Mouse (Mus musculus): ENCODE data around the gene Vps4a. TPM values are rescaled to one million over a fixed set of nuclear protein-coding genes. Genes with fewer than 3 reads are reported as not detected.

Vps4a gene
- polyA plus RNA-seq, 1 experiment from 2014 or later: 113 TPM

DNA sequence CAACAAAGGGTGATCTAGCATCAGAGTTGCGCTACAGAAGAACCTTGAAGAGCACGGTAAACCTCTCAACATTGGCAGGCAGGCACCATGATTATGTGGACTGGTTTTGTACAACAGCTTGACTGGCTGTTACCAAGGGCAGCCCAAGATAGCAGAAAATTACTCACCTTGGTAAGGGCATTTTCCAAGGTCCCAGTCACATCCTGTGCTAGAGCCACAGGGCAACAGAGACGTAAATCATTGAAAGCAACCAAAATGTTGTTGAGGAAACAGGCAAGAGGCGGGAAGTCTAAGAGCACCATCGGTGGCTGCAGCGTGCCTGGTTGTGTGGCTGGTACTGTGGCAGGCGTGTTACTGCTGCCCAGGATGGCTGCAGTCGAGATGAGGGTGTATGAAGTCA is 21.0 kb downstream of the Vps4a start:
- WGBS: 95% methylated on average over 8 of the region's 8 CpGs
- Histone ChIP-seq H3K27ac (no peak overlapping the region), H3K36me3 (ENCODE audit: poor library complexity, severe bottlenecking) (peaks cover 58% of the 10 kb centered on the region)

DNA sequence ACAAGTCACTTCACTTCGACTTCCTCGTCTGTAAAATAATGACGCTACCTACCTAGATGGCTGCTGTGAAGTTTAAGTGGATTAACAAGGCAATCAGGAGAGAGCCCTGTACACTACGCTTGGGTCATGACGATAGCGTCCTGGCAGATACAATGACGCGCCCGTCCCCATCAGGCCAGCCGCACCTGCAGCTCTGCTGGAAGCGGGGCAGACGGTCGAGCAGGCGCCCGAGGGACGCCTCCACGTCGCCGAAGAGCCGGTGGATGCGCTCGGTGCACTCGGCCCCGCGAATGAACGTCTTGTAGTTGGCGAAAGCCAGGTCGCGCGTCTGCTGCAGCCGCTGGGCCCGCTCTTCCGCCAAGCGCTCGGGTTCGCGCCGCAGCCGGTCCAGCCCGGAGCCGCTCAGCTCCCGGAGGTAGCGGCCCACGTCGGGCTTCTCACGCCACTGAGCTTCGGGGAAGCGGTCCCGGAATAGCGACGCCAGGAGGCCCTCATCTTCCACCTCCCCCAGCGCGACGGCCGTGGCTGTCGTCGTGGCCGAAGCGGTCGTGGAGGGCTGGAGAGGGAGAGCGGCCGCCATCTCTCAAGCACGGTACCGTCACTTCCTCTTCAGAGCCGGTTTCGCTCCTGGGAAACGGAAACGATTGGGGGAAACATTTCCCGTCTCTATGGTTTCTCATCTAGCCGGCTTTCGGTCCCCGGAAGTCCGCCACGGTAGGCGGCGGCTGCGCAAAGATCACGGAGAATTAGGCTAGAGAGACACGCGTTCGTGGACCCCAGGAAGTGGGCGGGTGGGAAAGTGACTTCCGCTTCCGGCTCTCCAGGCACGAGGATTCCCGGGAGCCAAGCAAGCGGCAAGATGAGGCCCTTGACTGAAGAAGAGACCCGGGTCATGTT is 25.3 kb downstream of the Vps4a start, which contains the start of the genes Cog8 and Nip7:
Gene Cog8 (minus strand): TSS at position 614 of the 897 bp plus-strand sequence.
Gene Nip7 (plus strand): TSS at position 802 of the 897 bp plus-strand sequence.
- peak within 1 kb of the TSS; percentile 86 for H3K9ac ChIP-seq
- H3K4me2 ChIP-seq: peak within 1 kb of the TSS; percentile 99
- peak within 1 kb of the TSS; percentile 98 for H3K4me3 ChIP-seq
- H3K27me3 ChIP-seq: no peaks in the 10 kb centered on the region
- H3K27ac ChIP-seq: peak within 1 kb of the TSS; percentile 75
- H3K36me3 ChIP-seq (ENCODE audit: poor library complexity, severe bottlenecking): peaks cover 58% of the 10 kb centered on the region
- H3K9me3 ChIP-seq (replicated peaks): no peaks in the 10 kb centered on the region
- whole genome bisulfite sequencing: under 1% methylated on average over 85 of the region's 88 CpGs
- H3K4me1 ChIP-seq: peaks cover 24% of the 10 kb centered on the region
- peak; percentile 97 for ATAC-seq

More for the DNA sequence above, 21.0 kb downstream of the Vps4a start:
- no peak overlapping the region for H3K4me2 ChIP-seq
- ATAC-seq: no peak
- peaks cover 37% of the 10 kb centered on the region for H3K4me1 ChIP-seq
- no peak overlapping the region for H3K9ac ChIP-seq
- H3K9me3 ChIP-seq (replicated peaks): no peaks in the 10 kb centered on the region
- H3K4me3 ChIP-seq: no peak overlapping the region
- no peaks in the 10 kb centered on the region for H3K27me3 ChIP-seq

DNA sequence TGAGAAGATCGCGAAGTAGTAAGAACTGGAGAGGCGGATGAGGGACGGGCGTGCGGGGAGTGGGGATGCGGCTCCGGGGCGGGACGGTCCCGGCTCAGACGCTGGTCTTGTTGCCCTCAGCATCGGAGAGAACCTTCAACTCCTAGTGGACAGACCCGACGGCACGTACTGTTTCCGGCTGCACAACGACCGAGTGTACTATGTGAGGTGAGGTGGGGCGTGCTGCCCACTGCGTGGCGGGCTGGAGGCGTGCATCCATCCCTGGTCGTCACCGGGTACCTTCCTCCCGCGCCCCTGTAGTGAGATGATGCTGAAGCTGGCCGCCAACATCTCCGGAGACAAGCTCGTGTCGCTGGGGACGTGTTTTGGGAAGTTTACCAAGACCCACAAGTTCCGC is 25.9 kb downstream of the Vps4a start:
- H3K4me3 ChIP-seq: peak overlapping the region; percentile 98
- WGBS: under 1% methylated on average over 33 of the region's 33 CpGs
- H3K4me1 ChIP-seq: peaks cover 24% of the 10 kb centered on the region
- H3K36me3 ChIP-seq (ENCODE audit: poor library complexity, severe bottlenecking): peaks cover 51% of the 10 kb centered on the region
- peak overlapping the region; percentile 99 for H3K4me2 ChIP-seq
- H3K27ac ChIP-seq: no peak overlapping the region
- H3K9me3 ChIP-seq (replicated peaks): no peaks in the 10 kb centered on the region
- H3K9ac ChIP-seq: peak overlapping the region; percentile 73
- ATAC-seq: no peak; the same call in 1 of the 2 replicates
- H3K27me3 ChIP-seq: no peaks in the 10 kb centered on the region

DNA sequence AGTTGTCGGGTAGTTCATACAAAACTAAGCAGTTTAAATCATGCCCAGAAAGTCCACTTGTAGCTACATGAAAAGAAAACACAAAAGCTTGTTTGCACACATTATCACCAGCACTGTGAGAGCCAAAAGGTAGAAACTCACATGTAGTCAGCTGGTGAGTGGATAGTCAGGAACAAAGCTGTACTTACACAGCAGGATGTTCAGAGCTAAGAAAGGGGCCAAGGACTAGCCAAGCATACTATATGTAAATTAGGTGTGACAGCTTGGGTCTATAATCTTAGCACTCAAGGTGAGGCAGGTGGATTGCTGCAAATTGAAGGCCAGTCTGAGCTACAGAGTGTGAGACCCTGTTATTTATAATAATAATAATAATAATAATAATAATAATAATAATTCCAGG is 31.6 kb downstream of the Vps4a start:
- WGBS: 88% methylated on average over 1 of the region's 1 CpGs
- Histone ChIP-seq H3K9ac (no peak overlapping the region), H3K4me2 (no peak overlapping the region), H3K4me1 (peaks cover 6% of the 10 kb centered on the region), H3K27me3 (no peaks in the 10 kb centered on the region), H3K27ac (no peak overlapping the region), H3K9me3 (replicated peaks) (no peaks in the 10 kb centered on the region), H3K36me3 (ENCODE audit: poor library complexity, severe bottlenecking) (peaks cover 25% of the 10 kb centered on the region), H3K4me3 (no peak overlapping the region)
- ATAC-seq: no peak

DNA sequence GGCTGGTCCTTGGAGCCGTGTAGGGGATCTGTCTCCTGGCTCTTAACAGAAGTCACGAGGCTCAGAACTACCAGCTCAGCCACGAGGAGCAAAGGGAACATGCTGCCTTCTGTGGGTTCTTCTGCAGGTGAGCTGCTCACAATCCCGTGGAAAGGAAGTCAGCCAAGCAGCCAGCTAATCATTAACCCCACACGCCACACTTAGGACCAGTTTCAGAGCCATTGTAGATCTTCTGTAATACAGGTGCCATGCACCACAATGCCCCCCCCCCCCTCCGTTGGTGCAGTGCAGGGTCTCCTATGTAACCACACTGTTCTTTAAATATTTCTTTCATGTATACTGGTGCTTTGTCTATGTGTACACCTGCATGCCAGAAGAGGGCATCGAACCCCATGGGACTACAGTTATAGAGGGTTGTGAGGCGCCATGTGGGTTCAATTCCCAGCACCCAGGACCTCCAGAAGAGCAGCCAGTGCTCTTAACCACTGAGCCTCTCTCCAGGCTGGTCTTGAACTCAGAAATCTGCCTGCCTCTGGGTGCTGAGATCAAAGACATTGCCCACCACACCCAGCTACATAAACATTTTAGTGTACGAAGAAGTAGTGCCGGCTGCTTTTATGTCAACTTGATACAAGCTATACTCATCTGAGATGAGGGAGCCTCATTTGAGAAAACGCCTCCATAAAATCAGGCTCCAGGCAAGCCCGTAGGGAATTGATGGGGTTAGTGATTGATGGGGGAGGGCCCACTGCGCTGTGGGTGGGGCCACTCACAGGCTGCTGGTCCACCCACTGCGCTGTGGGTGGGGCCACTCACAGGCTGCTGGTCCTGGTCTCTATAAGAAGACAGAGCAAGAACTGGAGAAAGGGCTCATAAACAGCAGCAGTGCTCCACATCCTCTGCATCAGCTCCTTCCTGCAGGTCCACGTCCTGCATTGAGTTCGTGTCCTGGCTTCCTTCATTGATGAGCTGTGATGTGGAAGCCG is 34.8 kb downstream of the Vps4a start, which contains the start of gene Tmed6:
Gene Tmed6 (minus strand): TSS at position 134 of the 986 bp plus-strand sequence.
- no peak within 1 kb of the TSS for H3K9ac ChIP-seq
- no peaks in the 10 kb centered on the region for H3K27me3 ChIP-seq
- ATAC-seq: no peak
- no peak within 1 kb of the TSS for H3K27ac ChIP-seq
- H3K4me3 ChIP-seq: no peak within 1 kb of the TSS
- H3K4me1 ChIP-seq: no peaks in the 10 kb centered on the region
- H3K4me2 ChIP-seq: no peak within 1 kb of the TSS
- WGBS: 68% methylated on average over 17 of the region's 17 CpGs
- H3K9me3 ChIP-seq (replicated peaks): no peaks in the 10 kb centered on the region
- peaks cover 24% of the 10 kb centered on the region for H3K36me3 ChIP-seq (ENCODE audit: poor library complexity, severe bottlenecking)

DNA sequence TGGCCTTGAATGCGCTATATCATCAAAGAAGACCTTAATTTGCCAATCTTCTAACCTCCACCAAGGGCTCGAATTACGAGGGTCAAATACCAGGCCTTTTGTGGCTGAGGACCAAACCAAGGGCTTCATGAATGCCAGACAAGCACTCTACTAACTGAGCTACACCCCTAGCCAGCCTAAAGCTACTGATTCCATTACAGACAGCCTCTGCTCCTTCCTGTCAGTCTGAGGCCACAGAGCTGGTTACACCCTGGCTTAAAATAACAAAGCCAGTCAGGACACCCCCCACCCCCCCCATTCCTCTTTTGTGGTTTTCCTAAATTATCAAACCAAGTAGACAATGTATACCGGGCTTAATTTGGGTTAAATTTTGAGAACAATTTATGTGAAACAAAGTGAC is 42.7 kb downstream of the Vps4a start:
- no peaks in the 10 kb centered on the region for H3K4me1 ChIP-seq
- no peak overlapping the region for H3K4me2 ChIP-seq
- H3K9ac ChIP-seq: no peak overlapping the region
- no peaks in the 10 kb centered on the region for H3K9me3 ChIP-seq (replicated peaks)
- 87% methylated on average over 4 of the region's 4 CpGs for WGBS
- H3K36me3 ChIP-seq (ENCODE audit: poor library complexity, severe bottlenecking): peaks cover 93% of the 10 kb centered on the region
- no peaks in the 10 kb centered on the region for H3K27me3 ChIP-seq
- no peak overlapping the region for H3K27ac ChIP-seq
- no peak for ATAC-seq
- no peak overlapping the region for H3K4me3 ChIP-seq

DNA sequence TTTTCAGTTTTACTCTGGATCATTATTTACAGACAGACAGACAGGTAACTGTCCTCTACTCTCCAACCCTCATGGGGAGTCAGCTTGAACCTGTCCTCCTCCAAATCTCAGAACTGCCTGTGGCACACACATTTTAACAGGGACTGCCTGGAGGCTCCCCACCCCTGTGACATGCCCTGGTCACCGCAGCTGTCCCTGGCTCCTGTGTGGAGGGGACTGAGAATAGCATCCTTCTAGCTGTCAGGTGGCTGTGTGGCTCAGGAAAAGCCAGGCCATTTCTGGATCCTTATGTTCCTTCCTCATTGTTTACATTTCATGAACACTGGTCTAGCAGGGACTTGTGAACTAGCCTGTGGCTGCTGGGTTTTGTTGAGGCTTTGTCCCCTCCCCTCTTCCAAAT is 43.1 kb downstream of the Vps4a start:
- no peak overlapping the region for H3K4me2 ChIP-seq
- H3K27me3 ChIP-seq: no peaks in the 10 kb centered on the region
- H3K4me3 ChIP-seq: no peak overlapping the region
- no peaks in the 10 kb centered on the region for H3K4me1 ChIP-seq
- 100% methylated on average over 1 of the region's 1 CpGs for WGBS
- no peaks in the 10 kb centered on the region for H3K9me3 ChIP-seq (replicated peaks)
- no peak for ATAC-seq
- no peak overlapping the region for H3K27ac ChIP-seq
- H3K36me3 ChIP-seq (ENCODE audit: poor library complexity, severe bottlenecking): peaks cover 93% of the 10 kb centered on the region
- no peak overlapping the region for H3K9ac ChIP-seq

DNA sequence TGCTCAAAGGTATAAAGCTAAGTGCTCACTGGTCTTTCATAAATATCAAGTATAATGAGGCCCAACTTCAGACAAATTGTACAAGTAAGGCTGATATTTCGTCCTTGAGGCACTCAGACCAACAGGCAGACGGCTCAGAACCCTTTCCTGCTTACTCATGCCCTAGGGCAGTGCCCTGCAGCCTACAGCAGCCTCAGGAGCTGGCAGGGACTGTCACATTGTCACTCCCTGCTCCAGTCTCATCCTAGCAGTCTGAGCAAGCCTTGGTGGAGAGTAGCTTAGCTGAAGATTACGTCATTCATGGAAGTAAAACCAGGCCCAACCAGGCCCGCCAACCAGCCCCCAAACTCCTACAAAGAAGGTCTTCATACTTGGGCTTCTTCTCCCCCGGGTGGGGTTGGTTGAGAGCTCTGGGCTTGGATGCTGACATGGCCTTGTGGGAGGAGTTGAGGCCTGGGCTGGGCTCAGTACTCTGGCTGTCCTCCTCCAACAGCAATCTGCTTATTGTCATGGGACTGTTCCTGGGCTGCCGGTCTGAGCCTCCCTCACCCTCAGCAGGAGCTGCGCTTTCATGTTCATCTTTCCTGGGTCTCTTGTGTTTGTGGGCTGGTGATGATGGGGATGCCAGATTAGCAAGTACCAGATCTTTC is 45.3 kb downstream of the Vps4a start:
- H3K27me3 ChIP-seq: no peaks in the 10 kb centered on the region
- H3K4me1 ChIP-seq: no peaks in the 10 kb centered on the region
- H3K36me3 ChIP-seq (ENCODE audit: poor library complexity, severe bottlenecking): peaks cover 96% of the 10 kb centered on the region
- no peak overlapping the region for H3K27ac ChIP-seq
- H3K4me3 ChIP-seq: no peak overlapping the region
- no peak overlapping the region for H3K9ac ChIP-seq
- H3K9me3 ChIP-seq (replicated peaks): no peaks in the 10 kb centered on the region
- WGBS: 90% methylated on average over 7 of the region's 7 CpGs
- no peak for ATAC-seq
- H3K4me2 ChIP-seq: no peak overlapping the region

DNA sequence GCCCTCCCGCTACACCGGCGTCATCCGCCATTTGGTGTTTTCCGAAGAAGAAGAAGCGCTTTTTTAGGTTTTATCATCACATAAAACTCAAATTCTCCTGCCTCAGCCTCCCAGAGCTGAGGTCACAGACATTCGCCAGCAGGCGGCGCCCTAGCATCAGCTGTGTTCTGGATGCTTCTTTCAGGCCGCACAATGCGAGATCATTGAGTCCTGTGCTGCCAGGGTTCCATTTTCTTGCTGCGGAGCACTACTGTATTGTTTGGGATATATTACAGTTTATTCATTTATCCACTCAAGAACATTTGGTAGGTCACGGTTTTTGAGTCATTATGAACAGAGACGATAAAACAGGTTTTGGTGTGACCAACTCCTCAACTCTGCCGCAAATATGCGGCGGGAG is 54.3 kb downstream of the Vps4a start:
- WGBS: 95% methylated on average over 17 of the region's 17 CpGs
- peaks cover 82% of the 10 kb centered on the region for H3K36me3 ChIP-seq (ENCODE audit: poor library complexity, severe bottlenecking)
- no peaks in the 10 kb centered on the region for H3K27me3 ChIP-seq
- H3K4me1 ChIP-seq: no peaks in the 10 kb centered on the region
- H3K27ac ChIP-seq: no peak overlapping the region
- no peak for ATAC-seq
- no peak overlapping the region for H3K9ac ChIP-seq
- no peak overlapping the region for H3K4me2 ChIP-seq
- no peak overlapping the region for H3K4me3 ChIP-seq
- H3K9me3 ChIP-seq (replicated peaks): no peaks in the 10 kb centered on the region

DNA sequence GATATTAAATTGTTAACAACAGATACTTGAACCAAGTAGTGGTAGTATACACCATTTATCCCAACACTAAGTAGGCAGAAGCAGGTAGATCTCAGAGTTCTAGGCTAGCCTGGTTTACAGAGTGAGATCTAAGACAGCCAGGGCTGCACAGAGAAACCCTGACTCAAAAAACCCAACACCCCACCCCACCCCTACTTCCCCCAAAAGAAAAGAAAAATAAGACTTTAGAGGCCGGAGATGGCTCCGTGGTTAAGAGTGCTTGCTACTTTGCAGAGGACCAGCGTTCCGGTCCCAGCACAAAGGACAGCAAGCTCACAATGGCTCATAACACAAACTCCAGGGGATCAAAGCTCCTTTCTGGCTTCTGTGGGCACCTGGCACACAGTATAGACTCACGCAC is 55.0 kb downstream of the Vps4a start:
- Histone ChIP-seq H3K36me3 (ENCODE audit: poor library complexity, severe bottlenecking) (peaks cover 82% of the 10 kb centered on the region), H3K4me2 (no peak overlapping the region), H3K4me1 (no peaks in the 10 kb centered on the region), H3K27me3 (no peaks in the 10 kb centered on the region), H3K27ac (no peak overlapping the region), H3K4me3 (no peak overlapping the region), H3K9me3 (replicated peaks) (no peaks in the 10 kb centered on the region), H3K9ac (no peak overlapping the region)
- ATAC-seq: no peak
- WGBS: 100% methylated on average over 5 of the region's 5 CpGs

DNA sequence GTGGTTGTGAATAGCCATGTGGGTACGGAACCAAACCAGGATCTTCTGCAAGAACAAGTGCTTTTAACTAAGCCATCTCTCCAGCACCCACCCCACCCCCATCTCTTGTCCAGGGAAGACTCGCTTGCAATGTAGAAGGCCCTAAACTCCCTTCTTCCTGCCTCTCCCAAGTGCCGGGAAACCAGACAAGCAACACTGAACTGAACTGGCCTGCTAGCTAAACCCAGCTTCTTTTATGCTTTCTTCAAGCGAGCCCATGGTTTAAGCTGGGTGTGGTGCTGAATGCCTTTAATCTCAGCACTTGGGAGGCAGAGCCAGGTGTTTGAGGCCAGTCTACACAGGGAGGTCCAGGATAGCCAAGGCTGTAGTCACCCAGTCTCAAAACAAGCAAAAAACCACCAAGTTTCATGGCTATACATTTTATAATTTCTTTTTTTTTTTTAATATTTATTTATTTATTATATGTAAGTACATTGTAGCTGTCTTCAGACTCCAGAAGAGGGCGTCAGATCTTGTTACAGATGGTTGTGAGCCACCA is 57.6 kb downstream of the Vps4a start:
- H3K36me3 ChIP-seq (ENCODE audit: poor library complexity, severe bottlenecking): peaks cover 80% of the 10 kb centered on the region
- no peak overlapping the region for H3K9ac ChIP-seq
- WGBS: 94% methylated on average over 5 of the region's 5 CpGs

More for the DNA sequence above, 57.6 kb downstream of the Vps4a start:
- Histone ChIP-seq H3K4me3 (no peak overlapping the region), H3K4me2 (no peak overlapping the region), H3K27ac (no peak overlapping the region), H3K27me3 (no peaks in the 10 kb centered on the region), H3K9me3 (replicated peaks) (no peaks in the 10 kb centered on the region), H3K4me1 (0 out of 2 replicates have a peak, but pooled peaks cover 5% of the 10 kb centered on the region)
- no peak for ATAC-seq
